Mouse (Mus musculus): ENCODE data around the gene Rad51b. TPM values are rescaled to one million over a fixed set of nuclear protein-coding genes. Genes with fewer than 3 reads are reported as not detected.
A peak's percentile ranks its signal among the peaks of the same experiment; 100 is the strongest.

The Rad51b gene
- total RNA-seq, 2 experiments from 2014 or later: 0.33 to 0.46 TPM

GRCm38 (mm10) chr12:79488590-79489242, 191.6 kb downstream of the Rad51b start:
- DNase-seq (ENCODE audit: low spot score in 2 of 2): peak; percentile 49 to 74

GRCm38 (mm10) chr12:79490626-79491025, 193.5 kb downstream of the Rad51b start:
- DNase-seq (ENCODE audit: low spot score in 2 of 2): no peak

GRCm38 (mm10) chr12:79492175-79492574, 195.1 kb downstream of the Rad51b start:
- no peak for DNase-seq (ENCODE audit: low spot score in 2 of 2)

GRCm38 (mm10) chr12:79492613-79493012, 195.5 kb downstream of the Rad51b start:
- no peak for DNase-seq (ENCODE audit: low spot score in 2 of 2)

- no peak for DNase-seq (ENCODE audit: low spot score in 2 of 2)
Measured at GRCm38 (mm10) chr12:79493481-79493880, 196.4 kb downstream of the Rad51b start.

- DNase-seq (ENCODE audit: low spot score in 2 of 2): no peak
Measured at GRCm38 (mm10) chr12:79498326-79498725, 201.2 kb downstream of the Rad51b start.

- no peak for DNase-seq (ENCODE audit: low spot score in 2 of 2)
Measured at GRCm38 (mm10) chr12:79499809-79500208, 202.7 kb downstream of the Rad51b start.

- no peak for DNase-seq (ENCODE audit: low spot score in 2 of 2)
Measured at GRCm38 (mm10) chr12:79501877-79502276, 204.8 kb downstream of the Rad51b start.

GRCm38 (mm10) chr12:79502862-79503581, 205.9 kb downstream of the Rad51b start:
- peak in 1 of 2 experiments; percentile 57 for DNase-seq (ENCODE audit: low spot score in 2 of 2)

- peak; percentile 27 to 33 for DNase-seq (ENCODE audit: low spot score in 2 of 2)
Measured at GRCm38 (mm10) chr12:79503582-79504515, 206.8 kb downstream of the Rad51b start.

- no peak for DNase-seq (ENCODE audit: low spot score in 2 of 2)
Measured at GRCm38 (mm10) chr12:79504641-79505040, 207.6 kb downstream of the Rad51b start.

- no peak for DNase-seq (ENCODE audit: low spot score in 2 of 2)
Measured at GRCm38 (mm10) chr12:79506421-79506820, 209.3 kb downstream of the Rad51b start.

GRCm38 (mm10) chr12:79507141-79507681, 210.1 kb downstream of the Rad51b start:
- DNase-seq (ENCODE audit: low spot score in 2 of 2): peak; percentile 19 to 54

GRCm38 (mm10) chr12:79511454-79512204, 214.5 kb downstream of the Rad51b start:
- DNase-seq (ENCODE audit: low spot score in 2 of 2): peak; percentile 68 to 82

- DNase-seq (ENCODE audit: low spot score in 2 of 2): no peak
Measured at GRCm38 (mm10) chr12:79512205-79512886, 215.3 kb downstream of the Rad51b start.

- DNase-seq (ENCODE audit: low spot score in 2 of 2): no peak
Measured at GRCm38 (mm10) chr12:79512982-79513681, 216.1 kb downstream of the Rad51b start.

- no peak for DNase-seq (ENCODE audit: low spot score in 2 of 2)
Measured at GRCm38 (mm10) chr12:79514680-79515079, 217.6 kb downstream of the Rad51b start.

GRCm38 (mm10) chr12:79522374-79522773, 225.3 kb downstream of the Rad51b start:
- no peak for DNase-seq (ENCODE audit: low spot score in 2 of 2)
